Mouse (Mus musculus) cortical plate, adult 2 months (tissue): ENCODE results near the gene Gm9837.

Experiments used
- CTCF ChIP-seq: fragments of 200-500 bp; IDR thresholded peaks from 2 replicates; pipeline ENCODE4 v1.5.1; 2011; ENCODE audit warnings: mild to moderate bottlenecking, control low read depth, low read length; ENCODE audit not compliant: insufficient read depth; ENCODE audit errors: extremely low read depth
- POLR2A ChIP-seq: fragments of 200-500 bp; IDR thresholded peaks from 2 replicates; pipeline ENCODE4 v1.6.1; 2011; ENCODE audit warnings: mild to moderate bottlenecking, low read length, control low read depth; ENCODE audit not compliant: insufficient read depth; ENCODE audit errors: extremely low read depth

- no peak for TF ChIP-seq CTCF
- TF ChIP-seq POLR2A, result no peak
Observed at GRCm38 (mm10) chr11:53519207-53520121, 49.2 kb upstream of the Gm9837 start, which contains the start of gene Sept8.
